Mouse (Mus musculus) bone marrow macrophage, adult 2 months (primary cell): ENCODE measurements around the gene Angptl8.

ENCODE experiments used
- CTCF ChIP-seq: IDR thresholded peaks from 2 replicates; pipeline ENCODE4 v1.5.1; 2012; ENCODE audit warnings: low read depth, mild to moderate bottlenecking, low read length, moderate library complexity
- POLR2A ChIP-seq: IDR thresholded peaks from 2 replicates; pipeline ENCODE4 v1.6.1; 2012; ENCODE audit warnings: mild to moderate bottlenecking, low read depth, low read length, borderline replicate concordance

- TF ChIP-seq POLR2A (no peak), CTCF (no peak)
These were observed 28.9 kb upstream of the Angptl8 start for GRCm38 (mm10) chr9:21806363-21806762.
